Mouse (Mus musculus): ENCODE measurements around the gene Litaf.
"Not testable (repeated sequence)": the region's sequence is repeated elsewhere in the genome, so short reads cannot be mapped to it uniquely, and the experiment has no call there.

DNA sequence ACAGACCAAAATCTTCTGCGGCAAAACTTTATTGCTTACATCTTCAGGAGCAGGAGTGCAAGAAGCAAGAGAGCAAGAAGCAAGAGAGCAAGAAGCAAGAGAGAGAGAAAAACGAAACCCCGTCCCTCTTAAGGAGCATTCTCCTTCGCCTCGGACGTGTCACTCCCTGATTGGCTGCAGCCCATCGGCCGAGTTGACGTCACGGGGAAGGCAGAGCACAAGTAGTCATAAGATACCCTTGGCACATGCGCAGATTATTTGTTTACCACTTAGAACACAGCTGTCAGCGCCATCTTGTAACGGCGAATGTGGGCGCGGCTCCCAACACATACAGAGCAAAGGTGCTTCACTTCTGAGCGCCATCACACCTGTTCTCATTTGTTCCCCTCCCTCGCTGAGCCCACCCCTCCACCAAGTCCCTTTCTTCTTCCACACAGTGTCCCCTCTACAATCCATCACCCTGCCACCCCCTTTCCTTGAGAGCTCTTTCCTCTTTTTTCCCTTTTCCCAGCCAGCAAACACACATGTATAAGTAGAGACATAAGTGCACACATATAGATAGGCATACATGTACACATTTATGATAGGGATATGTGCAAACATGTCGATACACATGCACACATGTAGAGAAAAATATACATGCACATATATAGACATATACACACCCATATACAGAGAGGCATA is 52.4 kb downstream of the Litaf start:
- TF ChIP-seq EP300 (optimal IDR thresholded peaks at IDR 0.05); CTCF (IDR thresholded peaks at IDR 0.05; ENCODE audit: low read depth): not testable (repeated sequence)

All from stomach, postnatal 0 days (tissue).